Mouse (Mus musculus) E14TG2a.4 (cell line): ENCODE data around the gene Dnmt1.

Experiments used
- CTCF ChIP-seq: conservative IDR thresholded peaks from 2 replicates; pipeline ENCODE4 v1.5.1; 2014; ENCODE audit warnings: low read length
- POU5F1 ChIP-seq: IDR thresholded peaks from 2 replicates; pipeline ENCODE4 v1.6.1; 2014; ENCODE audit warnings: low read length, borderline replicate concordance

- TF ChIP-seq CTCF (no peak), POU5F1 (no peak)
Measured at GRCm38 (mm10) chr9:21002627-21003551, 43.2 kb upstream of the Dnmt1 start, which contains the start of gene Mrpl4.
